ENCODE assay signal across 10 mouse cellular contexts in the genomic region with DNA sequence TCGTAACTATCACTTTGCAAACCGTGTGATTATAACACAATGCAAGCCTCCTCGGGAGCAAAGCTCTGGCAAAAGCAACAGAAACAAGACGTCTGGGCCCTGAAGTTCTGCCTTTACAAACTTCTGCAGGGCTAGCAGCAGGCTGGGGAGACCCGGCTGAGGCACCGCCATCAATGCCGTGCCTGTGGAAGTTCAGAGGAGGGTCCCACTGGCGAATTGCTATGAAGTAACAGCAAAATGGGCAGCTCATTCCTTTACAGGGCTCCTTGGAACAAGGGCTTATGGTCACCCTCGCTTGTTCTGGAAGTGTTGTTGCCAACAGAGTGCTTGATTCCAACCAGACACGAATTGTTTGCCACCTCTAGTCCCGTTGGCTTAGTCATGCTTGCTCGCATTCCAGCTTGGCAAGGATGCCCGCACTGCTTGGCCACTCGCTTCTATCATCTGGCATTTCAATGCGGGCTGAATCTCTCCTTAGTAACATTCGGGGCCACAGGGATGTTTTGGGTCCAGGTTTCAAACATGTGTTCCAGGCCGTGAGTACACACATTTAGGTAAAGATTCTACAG. TPM values are rescaled to one million over a fixed set of nuclear protein-coding genes. Genes with fewer than 3 reads are reported as not detected.
DNase-seq lines count a peak whose midpoint lies in the region; ATAC-seq and TF ChIP-seq lines count a peak whose summit lies in the region.
"Had no signal": no experiment of that assay in that cellular context is flagged by ENCODE, and none has a peak within 500 bp of the region (broad histone marks: within the 10 kb centered on the region; RNA-seq: fewer than 3 reads in every experiment).

No protein-coding gene starts in this region.

- peaks cover 15% of the 10 kb centered on the region for H3K4me1 ChIP-seq in olfactory bulb, adult 2 months (ENCODE audit: control insufficient read depth, insufficient read depth, low read length)
- no peaks in the 10 kb centered on the region for H3K4me1 ChIP-seq in neural tube, embryonic 15.5 days
- no peaks in the 10 kb centered on the region for H3K4me1 ChIP-seq in thymus, adult 2 months (replicated peaks; ENCODE audit: control insufficient read depth, insufficient read depth, low read length)
- H3K4me1 ChIP-seq: megakaryocyte, embryonic 14.5 days had no signal

- no peak overlapping the region for H3K4me3 ChIP-seq in olfactory bulb, adult 2 months (ENCODE audit: insufficient read depth, low read depth, low read length)
- H3K4me3 ChIP-seq in neural tube, embryonic 15.5 days (replicated peaks): no peak overlapping the region
- no peak overlapping the region for H3K4me3 ChIP-seq in thymus, adult 2 months (ENCODE audit: control insufficient read depth, insufficient read depth, low read length)
- H3K4me3 ChIP-seq: megakaryocyte, embryonic 14.5 days had no signal

- DNase-seq in left cerebral cortex, adult 18-20 months (ENCODE audit: low spot score in 2 of 2): peak; percentile 40 to 48
- DNase-seq in left cerebral cortex, adult 11 months (ENCODE audit: low spot score): no peak
- peak; percentile 83 for DNase-seq in cerebellum, adult 11-12 months
- DNase-seq in gastrocnemius, postnatal 25 days: peak; percentile 40
- DNase-seq in thymus, adult 2 months: no peak

- no peaks in the 10 kb centered on the region for H3K27me3 ChIP-seq in neural tube, embryonic 15.5 days (replicated peaks)
- no peaks in the 10 kb centered on the region for H3K27me3 ChIP-seq in thymus, adult 2 months (ENCODE audit: control insufficient read depth, insufficient read depth, low read length)
- H3K27me3 ChIP-seq: megakaryocyte, embryonic 14.5 days; Patski had no signal

- H3K27ac ChIP-seq in olfactory bulb, adult 2 months (ENCODE audit: insufficient read depth, low read depth, low read length): peak overlapping the region; percentile 72
- no peak overlapping the region for H3K27ac ChIP-seq in neural tube, embryonic 15.5 days (replicated peaks)
- no peak overlapping the region for H3K27ac ChIP-seq in thymus, adult 2 months (ENCODE audit: control insufficient read depth, insufficient read depth, low read length)

- TF ChIP-seq POLR2A in olfactory bulb, adult 2 months (IDR thresholded peaks at IDR 0.05; ENCODE audit: insufficient read depth, low read depth, low read length): no peak
- no peak for TF ChIP-seq POLR2A in thymus, adult 2 months (IDR thresholded peaks at IDR 0.05; ENCODE audit: control insufficient read depth, extremely low read depth, insufficient read depth, low read length, poor library complexity)

- H3K9ac ChIP-seq in neural tube, embryonic 15.5 days (replicated peaks): no peak overlapping the region

- H3K36me3 ChIP-seq in neural tube, embryonic 15.5 days: no peaks in the 10 kb centered on the region
- no peaks in the 10 kb centered on the region for H3K36me3 ChIP-seq in thymus, adult 2 months (ENCODE audit: control insufficient read depth, insufficient read depth, low read length)

- WGBS in olfactory bulb, adult 2 months: 26% methylated on average over 17 of the region's 17 CpGs
- 73% methylated on average over 17 of the region's 17 CpGs for WGBS in neural tube, embryonic 15.5 days
- WGBS in thymus, adult 2 months: 94% methylated on average over 17 of the region's 17 CpGs

- no peak for ATAC-seq in neural tube, embryonic 15.5 days (ENCODE audit: low FRiP score)
- ATAC-seq in monocyte, adult 5-6 weeks (replicated peaks; ENCODE audit: insufficient number of reproducible peaks, low FRiP score, low TSS enrichment, poor library complexity, severe bottlenecking): no peak
- ATAC-seq: Patski had no signal

- H3K4me2 ChIP-seq in neural tube, embryonic 15.5 days: no peak overlapping the region

- TF ChIP-seq CTCF in olfactory bulb, adult 2 months (IDR thresholded peaks at IDR 0.05; ENCODE audit: insufficient read depth, low read depth, low read length): no peak
- no peak for TF ChIP-seq CTCF in thymus, adult 2 months (IDR thresholded peaks at IDR 0.05; ENCODE audit: borderline replicate concordance, control insufficient read depth, extremely low read depth, insufficient read depth, low read length, poor library complexity)

- H3K9me3 ChIP-seq in neural tube, embryonic 15.5 days (replicated peaks): no peaks in the 10 kb centered on the region

RNA-seq across cellular contexts. Expression of a gene that starts 29.8 kb away (rescaled TPM):
- total RNA-seq in left cerebral cortex, adult 18-20 months (2021): 10 to 100 TPM; 32.6 to 35.2 TPM
- total RNA-seq in gastrocnemius, postnatal 25 days (2021): 1 to 10 TPM; 1.9 to 2.4 TPM
- polyA plus RNA-seq in olfactory bulb, adult 2 months (2012; ENCODE audit: insufficient read depth, insufficient read length, low replicate concordance, missing spikeins): not detected in 2 replicates
- 15.3 and 19.0 TPM in 2 replicates for polyA plus RNA-seq in neural tube, embryonic 15.5 days (2015; fragmentation: Nextera tagmentation; extraction: Ambion mirVana)
- total RNA-seq in monocyte, adult 5-6 weeks (2017): 0.97 to 2.3 TPM (median 1.3 TPM) in 3 replicates
- 0.84 and 1.8 TPM in 2 replicates for polyA plus RNA-seq in thymus, adult 2 months (2012; rRNA removed)

RNA-seq across cellular contexts. Expression of a gene that starts 29.9 kb away (rescaled TPM):
- 10 to 100 TPM; 32.2 to 32.8 TPM for total RNA-seq in left cerebral cortex, adult 18-20 months (2021)
- total RNA-seq in gastrocnemius, postnatal 25 days (2021): 10 to 100 TPM; 12.4 to 16.2 TPM
- polyA plus RNA-seq in olfactory bulb, adult 2 months (2012; ENCODE audit: insufficient read depth, insufficient read length, low replicate concordance, missing spikeins): not detected in 2 replicates
- polyA plus RNA-seq in neural tube, embryonic 15.5 days (2015; fragmentation: Nextera tagmentation; extraction: Ambion mirVana): 6.1 and 6.6 TPM in 2 replicates
- 1.1 to 2.3 TPM (median 2.1 TPM) in 3 replicates for total RNA-seq in monocyte, adult 5-6 weeks (2017)
- 1.6 TPM in 2 replicates for polyA plus RNA-seq in thymus, adult 2 months (2012; rRNA removed)

Comparison
In these comparisons a context has a peak if more than half of its experiments do, and no peak if none do; other contexts are left out.
1. DNase-seq: peak in left cerebral cortex, adult 18-20 months (2 of 2), cerebellum, adult 11-12 months (single experiment) and gastrocnemius, postnatal 25 days (single experiment); none in left cerebral cortex, adult 11 months (single experiment) and thymus, adult 2 months (single experiment).
2. RNA of a gene that starts 29.8 kb away (total RNA-seq): 32.6 to 35.2 TPM in left cerebral cortex, adult 18-20 months; 1.9 to 2.4 TPM in gastrocnemius, postnatal 25 days and 0.97 to 2.3 TPM in monocyte, adult 5-6 weeks; every median in the first group is over 4 times any median in the second.